Mouse (Mus musculus) liver, adult 2 months (tissue): ENCODE data around the gene Tns2.

ENCODE experiments used
- CTCF ChIP-seq: fragments of 200-500 bp; IDR thresholded peaks from 2 replicates; pipeline ENCODE4 v1.5.1; 2011; ENCODE audit warnings: low read depth, low read length, control low read depth
- POLR2A ChIP-seq: fragments of 200-500 bp; IDR thresholded peaks from 2 replicates; pipeline ENCODE4 v1.6.1; 2011; ENCODE audit warnings: low read length, control low read depth; ENCODE audit not compliant: insufficient read depth; ENCODE audit errors: extremely low read depth

DNA sequence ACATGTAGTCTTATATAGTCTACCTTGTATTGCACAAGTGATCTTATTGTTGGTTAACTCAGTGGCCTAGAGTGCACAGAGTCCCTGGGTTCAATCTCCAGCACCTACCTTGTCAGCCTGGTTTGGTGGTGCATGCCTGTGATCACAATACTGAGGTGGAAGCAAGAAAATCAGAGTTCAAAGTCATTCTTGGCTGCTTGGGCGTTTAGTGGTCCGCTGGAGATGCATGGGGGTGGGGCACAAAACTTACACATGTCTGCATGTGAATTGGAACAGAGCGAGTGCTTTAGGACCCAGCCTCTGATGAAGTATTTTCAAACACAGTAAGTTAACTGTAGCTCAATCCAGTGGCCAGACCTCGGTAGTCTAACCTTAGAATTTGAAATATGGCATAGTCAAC, 21.0 kb upstream of the Tns2 start:
- TF ChIP-seq POLR2A (no peak), CTCF (no peak)
